Mouse (Mus musculus) erythroblast, embryonic 14.5 days (primary cell): Measurements from ENCODE around the gene Gm3233.
"Not testable (repeated sequence)": the region's sequence is repeated elsewhere in the genome, so short reads cannot be mapped to it uniquely, and the experiment has no call there.

ENCODE experiments used
- GATA1 ChIP-seq: IDR thresholded peaks from 2 replicates; pipeline ENCODE4 v1.6.1; 2012; ENCODE audit warnings: low read length, inconsistent platforms, mixed read lengths
- TAL1 ChIP-seq: IDR thresholded peaks from 3 replicates; pipeline ENCODE4 v1.6.1; 2012; ENCODE audit warnings: low read length, inconsistent platforms, mixed read lengths

GRCm38 (mm10) chr10:77772142-77772541 lies 12.7 kb upstream of the Gm3233 start:
- TF ChIP-seq TAL1, GATA1: not testable (repeated sequence)
